Mouse (Mus musculus): ENCODE data around the gene Zfp111.
A peak's percentile ranks its signal among the peaks of the same experiment; 100 is the strongest.

Gene Zfp111

GRCm38 (mm10) chr7:24211343-24211742 is at the start of gene Zfp111:
Gene Zfp111, minus strand, starts transcription at chr7:24211443.
- no peak for DNase-seq (ENCODE audit: low read depth in 2 of 2, low spot score in 2 of 2)

DNA sequence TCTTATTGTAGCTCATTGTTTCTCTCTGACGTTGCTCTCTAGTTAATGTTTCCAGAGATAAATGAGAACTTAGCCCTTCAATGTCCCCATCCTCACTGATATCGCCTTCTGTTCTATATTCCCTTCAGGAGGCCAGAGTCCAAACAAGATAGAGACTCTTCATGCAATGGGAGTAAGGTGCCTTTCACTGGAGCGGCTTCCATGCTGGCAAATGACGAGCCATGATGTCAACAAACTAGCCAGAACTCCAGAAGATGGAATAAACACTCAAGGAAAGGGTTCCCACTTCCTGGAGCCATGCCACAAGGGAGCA is 48.7 kb upstream of the Zfp111 start:
- DNase-seq (ENCODE audit: low read depth in 2 of 2, low spot score in 2 of 2), result no peak

DNA sequence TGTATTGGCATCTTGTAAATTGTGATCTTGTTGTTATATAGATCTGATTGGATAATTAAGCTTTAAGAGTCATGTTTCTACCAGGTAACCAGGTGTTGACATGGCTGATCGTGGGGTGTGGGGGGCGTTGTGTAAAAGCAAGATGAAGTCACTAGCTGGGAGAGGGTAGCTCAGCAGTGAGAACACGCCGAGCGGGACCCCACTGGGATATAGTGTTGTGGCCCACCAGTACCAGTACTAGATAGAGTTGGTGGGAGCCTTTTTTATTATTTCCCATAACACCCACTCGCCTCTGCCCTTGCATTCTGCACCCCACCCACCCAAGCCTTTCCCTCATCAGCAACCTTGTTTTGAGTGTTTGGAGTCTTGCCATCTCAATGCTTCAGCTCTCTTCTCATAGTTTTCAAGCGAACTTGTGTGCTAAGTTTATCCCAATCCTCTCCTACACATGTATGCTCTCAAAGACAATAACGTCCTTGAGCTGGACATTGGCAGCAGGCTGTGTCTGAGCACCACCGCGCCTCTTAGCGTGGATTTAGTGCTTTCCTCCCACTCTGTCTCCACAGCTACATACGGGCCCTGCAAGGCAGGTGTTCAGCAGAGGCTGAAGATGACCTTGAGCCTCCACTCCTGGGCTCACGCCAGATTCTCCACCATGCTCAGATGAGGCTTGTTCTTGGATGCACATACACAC is 48.2 kb upstream of the Zfp111 start:
- no peak for DNase-seq (ENCODE audit: low read depth in 2 of 2, low spot score in 2 of 2)

DNA sequence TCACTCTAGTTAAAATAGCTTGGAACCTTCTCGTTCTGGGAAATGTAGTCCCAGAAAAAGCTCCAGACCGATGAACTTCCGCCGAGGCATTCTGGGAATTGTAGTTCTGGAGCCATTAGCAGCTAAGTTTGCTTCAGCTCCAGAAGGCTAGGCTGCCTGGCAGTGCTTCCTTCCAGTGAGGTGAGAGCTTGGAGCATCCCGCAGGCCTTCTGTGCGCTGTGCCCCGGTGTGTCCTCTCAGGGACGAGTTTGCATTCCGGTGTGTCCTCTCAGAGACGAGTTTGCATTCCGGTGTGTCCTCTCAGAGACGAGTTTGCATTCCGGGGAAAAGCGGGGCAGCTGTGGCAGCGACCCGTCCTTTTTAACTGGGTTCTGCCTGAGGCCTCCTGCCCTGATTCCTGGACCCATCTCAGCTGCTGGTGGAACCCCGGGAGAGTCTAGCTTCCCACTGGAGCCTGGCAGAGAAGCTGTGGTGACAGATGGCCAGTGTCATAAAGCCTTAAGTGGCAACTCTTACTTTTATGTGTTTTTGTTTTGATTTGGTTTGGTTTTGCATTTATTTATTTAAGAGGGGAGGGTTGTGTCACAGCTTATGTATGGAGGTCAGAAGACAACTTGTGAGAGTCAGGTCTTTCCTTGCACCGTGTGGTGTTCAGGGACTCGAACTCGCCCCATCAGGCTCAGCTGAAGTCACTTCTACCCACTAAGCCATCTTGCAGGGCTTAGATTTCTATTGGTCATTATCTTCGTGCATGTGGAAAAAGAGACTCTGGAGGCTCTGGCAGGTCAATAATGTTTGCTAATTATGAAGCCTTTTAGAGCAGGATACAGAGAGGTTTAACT is 43.6 kb upstream of the Zfp111 start, which contains the start of gene Zfp108:
Gene Zfp108 (plus strand): TSS at position 162 of the 842 bp plus-strand sequence.
- peak in 1 of 2 experiments; percentile 9 for DNase-seq (ENCODE audit: low read depth in 2 of 2, low spot score in 2 of 2)

DNA sequence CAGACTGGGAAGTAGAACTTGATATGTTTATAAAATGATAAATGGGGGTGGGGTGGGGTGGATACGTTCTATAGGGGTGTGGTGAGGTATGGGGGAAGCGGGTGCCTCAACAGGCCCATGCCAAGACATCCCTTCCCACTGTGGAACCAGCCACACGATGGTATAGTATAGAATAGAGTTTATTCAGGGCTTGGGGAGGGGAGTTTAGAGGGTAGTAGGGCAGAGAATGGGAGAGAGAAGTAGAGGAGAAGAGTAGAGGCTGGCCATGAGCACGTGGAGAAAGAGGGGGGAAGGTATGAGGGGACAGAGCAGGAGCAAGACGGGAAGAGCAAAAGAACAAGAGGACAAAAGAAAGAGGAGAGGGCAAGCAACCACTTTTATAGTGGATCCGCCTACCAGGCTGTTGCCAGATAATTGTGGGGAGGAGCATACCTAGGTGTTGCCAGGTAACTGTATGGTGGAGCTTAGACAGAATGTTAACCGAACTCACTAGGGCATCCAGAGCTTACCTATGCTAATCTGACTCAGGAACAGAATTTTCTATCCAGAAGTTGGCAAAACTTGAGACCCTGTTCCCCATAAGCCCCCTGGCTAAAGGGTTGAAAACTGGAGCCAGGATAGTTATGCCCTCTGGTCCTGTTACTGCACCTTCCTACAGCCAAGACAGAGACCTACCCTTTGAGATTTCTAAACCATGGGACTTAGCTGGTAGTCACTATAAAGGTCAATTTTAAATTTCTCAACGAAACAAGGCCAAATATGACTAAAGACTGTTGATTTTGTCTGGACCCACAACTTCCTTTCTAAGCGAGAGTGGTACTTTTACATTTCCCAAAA is 42.8 kb upstream of the Zfp111 start:
- no peak for DNase-seq (ENCODE audit: low read depth in 2 of 2, low spot score in 2 of 2)

GRCm38 (mm10) chr7:24237040-24237791 is 26.0 kb upstream of the Zfp111 start, which contains the start of gene Zfp109:
Gene Zfp109, minus strand, starts transcription at chr7:24237560.
- peak; percentile 5 for DNase-seq (ENCODE audit: low read depth in 2 of 2, low spot score in 2 of 2)

DNA sequence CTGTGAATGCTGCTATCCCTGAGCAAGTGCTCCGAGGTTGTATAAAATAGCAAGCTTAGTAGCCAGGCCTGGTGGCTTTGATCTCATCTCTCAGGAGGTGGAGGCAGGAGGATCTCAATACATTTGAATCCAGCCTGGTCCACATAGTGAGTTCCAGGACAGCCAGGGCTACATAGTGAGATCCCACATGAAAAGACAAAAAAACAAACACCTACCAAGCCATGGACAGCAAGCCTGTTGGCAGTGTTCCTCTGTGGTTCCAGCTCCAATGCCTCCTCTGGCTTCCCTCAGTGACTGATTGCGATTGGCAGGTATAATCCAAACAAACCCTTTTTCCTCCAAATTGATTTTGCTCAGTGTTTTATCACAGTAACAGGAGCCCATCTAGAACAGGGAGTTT is 947 bp downstream of the Zfp111 start:
- no peak for DNase-seq (ENCODE audit: low read depth in 2 of 2, low spot score in 2 of 2)

DNA sequence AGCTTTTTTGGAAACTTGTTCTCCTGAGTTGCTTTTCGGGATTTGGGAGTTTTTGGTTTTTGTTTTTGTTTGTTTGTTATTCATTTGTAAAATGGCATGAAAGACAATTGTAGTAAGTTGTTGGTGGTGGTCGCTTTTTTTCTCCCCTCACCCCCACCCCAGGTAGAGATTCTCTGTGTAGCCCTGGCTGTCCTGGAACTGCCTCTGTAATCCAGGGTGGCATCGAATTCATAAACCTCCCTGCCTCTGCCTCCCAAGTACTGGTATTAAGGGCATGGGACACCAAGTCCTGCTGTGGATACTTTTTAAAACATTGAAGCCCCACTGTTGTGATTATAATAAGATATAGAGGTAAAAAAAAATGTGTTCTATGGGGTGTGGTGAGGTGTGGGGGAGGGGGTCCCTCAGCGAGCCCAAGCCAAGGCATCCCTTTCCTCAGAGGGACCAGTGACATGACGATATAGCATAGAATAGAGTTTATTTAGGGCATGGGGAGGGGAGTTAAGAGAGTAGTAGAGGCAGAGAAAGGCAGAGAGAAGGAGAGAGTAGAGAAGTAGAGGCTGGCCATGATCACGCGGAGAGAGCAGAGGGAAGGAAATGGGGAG is 2.9 kb downstream of the Zfp111 start:
- DNase-seq (ENCODE audit: low read depth in 2 of 2, low spot score in 2 of 2), result no peak

- no peak for DNase-seq (ENCODE audit: low read depth in 2 of 2, low spot score in 2 of 2)
These were observed 3.6 kb downstream of the Zfp111 start for GRCm38 (mm10) chr7:24207488-24208261.

- DNase-seq (ENCODE audit: low read depth in 2 of 2, low spot score in 2 of 2), result no peak
These were observed 14.3 kb downstream of the Zfp111 start for GRCm38 (mm10) chr7:24196961-24197360.

DNA sequence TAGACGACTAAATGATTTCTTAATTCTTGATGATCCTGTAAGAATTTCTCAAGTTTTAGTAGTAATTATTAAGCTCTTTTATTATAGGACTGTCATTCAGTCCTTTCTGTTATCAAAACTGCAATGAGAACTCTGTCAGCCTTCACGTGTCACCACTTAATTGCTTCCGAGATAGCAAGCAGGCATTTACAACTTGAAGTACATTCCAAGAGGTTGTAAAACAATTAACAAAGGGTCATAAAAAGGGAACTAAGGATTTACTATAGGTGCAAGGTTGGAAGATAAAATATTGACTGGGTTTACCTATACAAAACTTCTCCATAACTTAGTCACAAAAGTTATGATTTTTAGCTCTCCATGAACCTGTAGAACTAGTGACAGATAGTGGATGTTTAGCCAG is 18.1 kb downstream of the Zfp111 start:
- no peak for DNase-seq (ENCODE audit: low read depth in 2 of 2, low spot score in 2 of 2)

GRCm38 (mm10) chr7:24191361-24191760 is 19.9 kb downstream of the Zfp111 start:
- DNase-seq (ENCODE audit: low read depth in 2 of 2, low spot score in 2 of 2), result no peak

GRCm38 (mm10) chr7:24189571-24189944 is 21.7 kb downstream of the Zfp111 start:
- DNase-seq (ENCODE audit: low read depth in 2 of 2, low spot score in 2 of 2), result no peak

GRCm38 (mm10) chr7:24188901-24189570 is 22.2 kb downstream of the Zfp111 start:
- no peak for DNase-seq (ENCODE audit: low read depth in 2 of 2, low spot score in 2 of 2)

DNA sequence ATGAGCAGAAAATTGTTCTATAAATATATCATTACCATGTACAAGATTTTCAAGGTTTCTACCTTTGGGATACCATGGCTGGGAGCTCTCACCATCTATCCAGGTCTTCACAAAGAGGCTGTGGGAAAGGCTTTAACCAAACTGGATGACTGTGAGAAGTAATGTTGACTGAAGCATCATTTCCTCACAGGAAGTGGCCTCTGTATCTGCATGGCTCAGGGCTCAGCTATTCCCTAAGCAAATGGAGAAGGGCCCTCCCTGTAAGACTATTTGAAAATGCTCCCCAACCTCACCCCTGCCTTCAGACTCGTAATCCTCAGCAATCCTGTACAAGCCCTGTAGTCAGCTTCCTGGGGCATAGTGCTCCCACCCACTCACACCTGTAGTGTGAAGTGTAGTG is 23.6 kb downstream of the Zfp111 start:
- DNase-seq (ENCODE audit: low read depth in 2 of 2, low spot score in 2 of 2), result no peak

DNA sequence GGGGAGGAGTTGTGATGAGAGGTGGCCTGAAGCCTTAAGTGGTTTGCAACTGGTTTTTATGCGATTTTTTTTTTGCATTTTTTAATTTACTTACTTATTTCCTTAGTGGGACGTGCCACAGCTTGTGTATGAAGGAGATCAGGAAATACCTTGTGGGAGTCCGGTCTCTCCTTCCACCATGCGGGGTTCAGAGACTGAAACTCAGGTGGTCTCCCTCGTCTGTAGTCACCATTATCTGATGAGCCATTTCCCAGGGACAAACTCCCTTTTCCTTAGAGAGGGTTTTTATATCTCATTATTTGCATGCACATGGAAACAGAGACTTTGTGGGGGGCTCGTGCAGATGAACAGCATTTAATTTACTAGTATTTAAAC is 35.9 kb downstream of the Zfp111 start:
- DNase-seq (ENCODE audit: low read depth in 2 of 2, low spot score in 2 of 2), result no peak

DNA sequence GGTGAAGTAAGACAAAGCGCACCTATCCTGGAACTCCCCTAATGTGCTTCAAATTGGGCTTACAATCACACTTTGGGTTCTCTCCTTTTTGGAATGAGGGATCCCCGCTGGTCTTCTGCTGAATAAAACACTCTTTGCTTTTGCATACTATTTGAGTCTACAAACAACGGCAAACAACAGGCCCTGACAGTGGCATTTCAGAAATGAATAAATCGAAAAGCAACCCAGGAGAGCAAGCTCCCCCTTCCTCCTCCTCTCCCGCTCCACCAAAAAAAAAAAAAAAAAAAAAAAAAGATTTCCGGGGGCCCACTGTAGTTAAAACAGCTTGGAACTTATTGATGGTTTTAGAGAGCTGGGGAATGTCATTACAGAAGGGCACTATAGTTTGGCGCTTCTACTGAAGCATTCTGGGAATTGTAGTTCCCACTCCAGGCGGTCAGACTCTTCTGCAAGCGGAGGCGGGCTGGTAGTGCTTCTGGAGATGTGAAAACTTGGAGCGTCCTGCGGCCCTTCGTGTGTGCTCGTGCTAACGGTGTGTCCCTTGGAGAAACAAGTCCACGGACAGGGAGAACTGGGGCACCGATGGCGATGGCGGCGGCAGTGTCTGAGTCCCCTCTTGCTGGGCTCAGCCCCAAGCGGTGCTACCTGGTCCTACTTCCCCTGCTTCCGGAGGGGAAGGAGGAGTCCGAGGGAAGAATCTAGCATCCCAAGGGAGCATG is 36.5 kb downstream of the Zfp111 start, which contains the start of gene Zfp114:
Gene Zfp114 (plus strand): TSS at position 443 of the 719 bp plus-strand sequence.
- DNase-seq (ENCODE audit: low read depth in 2 of 2, low spot score in 2 of 2), result peak in 1 of 2 experiments; percentile 1

- DNase-seq (ENCODE audit: low read depth in 2 of 2, low spot score in 2 of 2), result no peak
These were observed 39.1 kb downstream of the Zfp111 start for GRCm38 (mm10) chr7:24172191-24172590.
